Mouse (Mus musculus) olfactory bulb, adult 2 months (tissue): ENCODE data around the gene Olfr432.

ENCODE experiments used
- CTCF ChIP-seq: fragments of 200-500 bp; IDR thresholded peaks from 2 replicates; pipeline ENCODE4 v1.5.1; 2012; ENCODE audit warnings: low read depth, mild to moderate bottlenecking, low read length, moderate library complexity; ENCODE audit not compliant: insufficient read depth
- POLR2A ChIP-seq: fragments of 200-500 bp; IDR thresholded peaks from 2 replicates; pipeline ENCODE4 v1.6.1; 2012; ENCODE audit warnings: mild to moderate bottlenecking, low read depth, low read length, moderate library complexity; ENCODE audit not compliant: insufficient read depth

GRCm38 (mm10) chr1:174052981-174053380 lies 4.0 kb downstream of the Olfr432 start:
- TF ChIP-seq CTCF: no peak
- no peak for TF ChIP-seq POLR2A
